Mouse (Mus musculus): ENCODE results near the gene Edf1. TPM values are rescaled to one million over a fixed set of nuclear protein-coding genes. Genes with fewer than 3 reads are reported as not detected.
"Not testable (repeated sequence)": the region's sequence is repeated elsewhere in the genome, so short reads cannot be mapped to it uniquely, and the experiment has no call there.

Edf1 gene
- total RNA-seq (2021), result 100 to 1,000 TPM; 179 to 182 TPM
- long read RNA-seq, experiment 1, transcript Edf1-201 (5 exons, 722 nt), result major isoform, 155 of 161 reads
- long read RNA-seq, experiment 1, partial matches to known transcripts, result 2 of 161 reads
- long read RNA-seq, experiment 1, other reads (novel, unspliced or antisense), result 3 of 161 reads
- long read RNA-seq, experiment 2, transcript Edf1-201 (5 exons, 722 nt), result major isoform, 90 of 94 reads
- long read RNA-seq, experiment 2, partial matches to known transcripts, result 1 of 94 reads
- long read RNA-seq, experiment 2, other reads (novel, unspliced or antisense), result 3 of 94 reads

DNA sequence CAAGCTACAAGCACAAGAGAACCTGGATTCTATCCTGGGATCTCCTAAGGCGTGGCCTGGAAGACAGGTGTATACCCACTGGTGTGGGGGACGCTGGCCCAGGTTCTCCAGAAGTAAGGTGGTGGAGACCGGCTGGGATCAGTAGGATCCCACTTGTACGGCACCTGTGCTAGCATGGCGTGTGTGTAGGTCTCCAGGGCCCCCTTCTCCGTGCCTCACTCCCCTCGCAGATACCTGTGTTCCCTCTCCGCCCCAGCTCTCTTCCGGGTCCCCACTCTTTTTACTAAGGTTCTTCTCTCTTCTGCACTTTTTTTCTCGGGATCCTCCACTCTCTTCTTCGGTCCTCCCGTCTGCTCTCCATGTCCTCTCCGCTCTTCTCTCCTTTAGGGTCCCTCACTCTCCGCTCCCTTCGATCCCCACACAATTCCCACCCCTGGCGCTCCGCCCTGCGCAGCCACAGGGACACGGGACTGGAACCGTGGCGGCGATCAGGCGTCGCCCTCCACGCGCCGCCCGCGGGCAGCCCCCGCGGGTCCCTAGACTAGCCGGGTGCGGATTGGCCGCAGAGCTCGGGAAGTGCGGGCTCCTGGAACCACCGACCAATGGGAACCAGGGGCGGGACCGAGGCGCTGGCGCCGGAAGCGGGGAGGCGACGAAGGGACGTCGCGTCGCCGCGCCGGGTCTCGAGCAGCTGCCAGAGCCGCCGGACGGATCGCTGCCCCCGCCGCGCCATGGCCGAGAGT lies at the start of gene Edf1:
Gene Edf1 (plus strand): TSS at position 627 of the 743 bp plus-strand sequence.
- DNase-seq (ENCODE audit: low spot score), result peak; percentile 96

DNA sequence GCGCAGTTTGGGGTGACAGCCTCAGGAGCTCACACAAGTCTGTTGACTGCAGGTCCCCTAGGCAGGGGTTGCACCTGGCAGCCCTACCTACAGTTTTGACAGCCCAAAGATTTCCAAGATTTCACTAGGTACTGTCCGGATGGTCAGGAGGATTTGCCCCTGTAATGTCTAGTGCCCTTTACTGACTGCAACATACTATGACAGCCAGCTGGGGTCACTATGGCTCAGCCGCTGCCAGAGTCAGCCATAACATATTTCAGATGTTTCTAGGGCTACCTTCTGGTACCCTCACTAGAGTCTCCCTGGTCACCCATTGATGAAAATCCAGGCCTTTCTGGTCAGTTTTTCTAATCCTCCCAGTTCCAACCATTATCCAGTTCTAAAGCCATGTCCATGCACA lies 47.7 kb upstream of the Edf1 start:
- DNase-seq (ENCODE audit: low spot score), result no peak

DNA sequence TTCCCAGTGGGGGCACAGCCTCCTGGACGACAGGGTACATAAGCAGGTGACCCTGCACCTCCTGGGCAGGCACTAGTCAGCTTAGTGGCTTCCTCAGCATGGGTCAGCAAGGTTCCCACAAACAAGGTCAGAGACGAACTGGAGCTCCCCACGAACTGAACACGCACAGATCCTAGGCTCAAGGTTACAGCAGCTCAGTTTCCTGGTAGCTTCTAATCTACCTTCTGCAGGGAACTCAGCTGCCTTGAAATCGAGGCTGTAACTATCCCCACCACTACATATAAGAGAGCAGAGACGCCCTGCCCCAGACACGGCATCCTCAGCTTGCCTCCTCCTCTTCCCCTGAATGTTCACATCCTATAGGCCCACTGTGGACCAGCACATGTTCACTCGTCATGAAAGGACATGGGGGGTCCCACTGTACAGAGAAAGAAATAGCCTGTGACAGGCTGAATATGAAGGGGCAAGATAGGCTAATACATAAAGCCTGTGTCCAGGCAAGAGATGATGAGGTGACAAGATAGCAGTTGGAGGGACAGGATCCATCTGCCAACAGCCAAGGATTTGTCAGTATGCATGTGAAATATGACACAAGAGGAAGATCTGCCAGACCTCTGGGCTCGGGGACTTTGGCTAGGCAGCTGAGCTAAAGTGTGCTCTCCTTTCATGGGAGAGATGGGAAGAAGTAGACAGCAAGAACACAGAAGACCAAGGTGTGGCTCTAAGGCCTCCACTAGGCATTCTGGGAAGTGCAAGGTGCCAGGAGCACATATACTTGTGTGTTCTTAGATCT lies 30.9 kb upstream of the Edf1 start:
- peak; percentile 59 for DNase-seq (ENCODE audit: low spot score)

DNA sequence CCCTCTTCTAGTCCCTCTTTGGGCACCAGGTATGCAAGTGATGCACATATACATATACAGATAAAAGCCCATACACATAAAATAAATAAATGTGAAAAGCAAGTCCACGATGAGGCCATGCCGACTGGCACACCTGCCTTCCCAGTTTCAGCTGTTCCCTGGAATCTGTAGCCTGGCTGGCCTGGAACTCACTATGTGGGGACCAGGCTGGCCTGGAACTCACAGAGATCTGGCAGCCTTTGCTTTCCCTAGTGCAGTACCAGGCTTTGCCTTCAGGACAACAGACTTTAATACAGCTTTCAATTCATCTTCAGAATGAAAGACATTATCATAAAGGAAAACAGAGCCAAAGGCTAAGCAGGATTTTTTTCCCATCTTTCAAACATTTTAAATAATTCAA lies 23.9 kb upstream of the Edf1 start:
- no peak for DNase-seq (ENCODE audit: low spot score)

DNA sequence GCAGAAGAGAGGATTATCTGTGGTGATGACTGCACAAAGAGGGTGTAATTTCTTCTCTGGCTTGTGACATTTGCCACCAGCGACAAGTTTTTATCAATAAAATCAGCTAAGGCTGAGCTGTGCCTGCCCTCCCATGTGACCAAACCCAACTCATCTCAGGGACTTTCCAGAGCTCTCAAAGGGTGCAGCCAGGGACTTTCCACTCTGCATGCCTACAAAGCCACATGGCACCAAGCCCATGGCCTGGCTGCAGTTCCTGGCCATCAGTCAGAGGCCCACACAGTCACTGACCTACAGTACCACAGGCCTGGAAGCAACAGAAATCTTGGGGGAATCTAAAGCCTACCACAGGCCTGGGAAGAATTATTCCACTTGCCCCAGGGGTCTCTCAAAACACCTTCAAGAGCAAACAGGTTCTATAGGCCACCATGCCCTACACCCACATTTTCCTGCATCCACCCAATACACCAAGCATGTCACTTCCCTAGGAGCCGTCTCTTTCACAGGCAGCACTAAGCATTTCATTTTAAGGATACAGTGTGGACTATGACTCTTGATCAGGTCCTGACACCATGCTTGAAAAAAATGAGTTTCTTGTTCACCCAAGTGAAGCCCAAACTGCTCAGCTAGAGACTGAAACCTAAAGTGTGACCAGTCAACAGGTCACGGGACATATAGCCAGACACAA lies 23.3 kb upstream of the Edf1 start:
- DNase-seq (ENCODE audit: low spot score), result peak; percentile 93

DNA sequence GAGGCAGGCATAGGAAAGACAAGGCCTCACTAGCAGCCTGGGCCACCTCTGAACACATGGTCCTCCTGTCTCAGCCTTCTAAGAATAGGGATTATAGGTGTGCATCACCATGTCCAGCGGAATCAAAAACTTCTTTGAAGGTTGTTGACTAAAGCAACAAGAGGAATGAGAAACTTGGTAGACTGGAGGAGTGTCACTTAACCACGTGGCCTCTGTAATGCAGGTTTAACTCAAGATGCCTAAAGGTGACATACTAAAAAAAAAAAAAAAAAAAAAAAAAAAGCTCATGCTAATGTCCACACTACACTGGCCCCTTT lies 22.8 kb upstream of the Edf1 start:
- DNase-seq (ENCODE audit: low spot score), result no peak

DNA sequence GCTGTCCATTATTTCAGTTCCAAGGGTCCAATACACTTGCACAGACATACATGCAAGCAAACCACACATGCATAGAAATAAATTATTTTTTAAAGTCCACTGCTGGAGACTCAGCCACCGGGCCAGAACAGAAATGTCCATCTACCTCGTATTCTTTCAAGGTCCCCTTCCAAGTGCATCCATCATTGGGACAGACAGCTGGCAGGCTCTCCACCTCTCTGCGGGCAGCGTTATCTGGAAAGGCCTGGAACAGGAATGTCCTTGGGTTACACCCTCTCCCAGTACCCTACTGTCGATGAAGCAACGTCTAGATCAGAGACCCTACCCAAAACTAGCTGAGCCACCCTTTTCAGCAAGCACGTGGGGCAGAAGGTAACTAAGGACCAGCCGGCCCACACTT lies 21.1 kb upstream of the Edf1 start:
- DNase-seq (ENCODE audit: low spot score), result peak; percentile 39

DNA sequence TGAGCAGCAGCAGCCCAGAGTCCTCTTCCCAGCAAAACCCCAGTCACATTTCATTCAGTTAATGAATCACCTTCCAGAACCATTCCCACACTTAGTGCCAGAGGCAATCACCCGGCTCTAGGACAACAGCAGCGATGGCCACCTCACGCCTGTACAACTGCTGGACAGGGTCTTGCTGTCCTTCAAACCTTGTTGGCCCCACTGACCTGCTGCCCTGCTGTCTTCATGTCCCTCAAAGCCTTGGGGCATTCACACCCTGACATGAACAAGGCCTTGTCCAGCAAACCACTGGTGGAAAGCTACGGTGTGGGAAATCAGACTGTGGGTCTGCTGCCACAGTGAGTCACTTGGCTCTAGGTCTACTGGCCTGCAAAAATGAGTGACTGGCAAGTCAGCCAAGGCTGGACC lies 17.1 kb upstream of the Edf1 start:
- no peak for DNase-seq (ENCODE audit: low spot score)

DNA sequence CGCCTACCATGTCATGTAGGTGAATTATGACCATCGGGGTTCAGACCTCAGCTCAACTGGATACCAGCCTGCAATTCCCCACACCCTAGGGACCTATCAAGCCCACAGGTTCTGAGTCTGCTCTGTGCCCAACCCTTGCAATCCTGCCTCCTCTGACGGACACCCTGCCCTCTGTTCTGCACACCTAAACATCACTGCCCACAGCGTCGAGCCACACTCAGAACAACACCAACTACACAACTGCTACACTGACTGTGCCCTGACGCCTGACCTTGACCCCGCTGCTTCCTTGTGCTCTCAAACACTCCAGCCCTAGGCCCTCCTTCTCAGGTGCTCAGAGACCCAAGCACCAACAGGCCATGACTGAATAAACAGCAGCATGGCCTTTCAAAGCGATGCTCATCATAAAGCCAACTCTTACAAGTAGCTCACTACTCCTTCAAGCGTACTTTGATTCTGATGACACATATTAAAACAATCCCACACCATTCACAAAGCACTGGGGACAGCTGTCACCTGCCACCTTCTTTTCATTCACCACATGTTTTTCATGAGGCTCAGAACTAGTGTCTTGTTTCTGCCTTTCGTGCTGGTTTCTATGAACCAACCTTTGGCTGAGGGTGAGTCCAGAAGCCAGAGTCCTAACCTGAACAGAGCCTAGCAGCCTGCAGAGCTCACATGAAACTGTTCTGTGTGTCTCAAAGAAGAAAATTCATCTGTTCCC lies 15.8 kb upstream of the Edf1 start:
- DNase-seq (ENCODE audit: low spot score), result no peak

DNA sequence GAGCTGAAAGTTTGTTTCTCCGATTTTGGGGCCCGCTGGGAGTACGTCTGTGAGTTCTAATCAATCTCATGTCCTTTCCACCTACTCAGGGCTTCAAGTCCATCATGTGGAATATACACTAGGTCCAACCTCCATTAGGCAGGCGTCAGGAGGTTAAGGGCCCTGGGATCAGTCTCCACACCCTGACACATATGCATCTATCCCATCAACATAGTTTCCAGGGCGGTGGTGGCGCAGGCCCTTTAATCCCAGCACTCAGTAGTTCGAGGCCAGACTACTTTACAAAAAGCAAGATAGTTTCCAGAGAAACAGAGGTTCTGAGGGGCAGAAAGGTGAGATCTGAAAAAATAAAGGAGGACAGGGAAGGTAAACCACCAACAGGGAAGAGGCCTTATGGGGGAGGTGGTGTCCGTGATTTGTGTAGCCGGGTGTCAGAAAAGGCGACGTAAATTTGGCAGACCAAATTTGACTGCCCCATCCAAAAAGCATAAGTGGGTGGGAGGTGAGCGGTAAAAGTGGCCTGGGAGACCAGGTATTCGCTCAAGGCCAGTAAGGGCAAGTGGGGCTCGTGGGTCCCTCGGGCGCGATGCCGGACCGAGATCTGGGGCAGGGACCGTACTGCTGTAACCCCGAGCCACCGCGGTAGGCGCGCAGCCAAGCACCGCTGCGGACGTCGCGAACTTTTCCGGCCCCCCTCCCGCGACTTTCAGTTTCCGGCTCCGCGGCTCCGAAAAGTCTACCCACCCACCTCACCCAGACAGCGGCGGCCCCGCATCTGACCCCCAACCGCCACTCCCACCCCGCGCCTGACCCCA lies 11.4 kb upstream of the Edf1 start:
- peak; percentile 78 for DNase-seq (ENCODE audit: low spot score)

DNA sequence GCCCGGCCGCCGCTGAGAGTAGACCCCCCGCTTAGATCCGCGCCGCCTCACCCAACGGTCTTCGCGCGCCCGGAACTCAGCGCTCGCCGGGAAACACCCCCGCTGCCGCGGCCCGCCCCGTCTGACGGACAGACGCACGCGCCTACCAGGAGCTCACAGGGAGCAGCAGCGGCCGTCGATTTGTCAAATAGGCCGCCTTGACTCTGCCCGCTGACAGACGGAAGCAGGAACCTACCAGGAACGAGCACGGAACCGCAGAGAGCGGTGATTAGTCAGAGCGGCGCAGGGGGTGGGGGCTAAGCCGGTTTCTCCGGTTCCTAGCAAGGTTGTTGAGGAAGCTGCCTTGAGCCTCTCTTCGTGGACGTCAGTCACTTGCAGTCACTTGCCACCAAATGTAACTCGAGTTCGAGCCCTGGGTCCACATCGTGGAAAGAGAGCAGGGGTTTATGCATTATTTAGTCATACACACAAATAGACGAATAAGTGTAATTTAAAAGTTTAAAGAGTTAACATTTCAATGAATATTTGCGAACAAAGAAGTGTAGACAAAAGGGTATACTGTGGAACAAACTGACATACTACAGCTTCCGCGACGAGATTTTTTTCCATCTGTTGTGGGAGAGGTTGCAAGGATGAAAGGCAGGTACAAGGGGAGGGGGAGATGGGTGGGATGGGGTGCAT lies 10.7 kb upstream of the Edf1 start, which contains the start of gene Traf2:
Gene Traf2 (minus strand): TSS at position 130 of the 681 bp plus-strand sequence.
- peak; percentile 99 for DNase-seq (ENCODE audit: low spot score)

DNA sequence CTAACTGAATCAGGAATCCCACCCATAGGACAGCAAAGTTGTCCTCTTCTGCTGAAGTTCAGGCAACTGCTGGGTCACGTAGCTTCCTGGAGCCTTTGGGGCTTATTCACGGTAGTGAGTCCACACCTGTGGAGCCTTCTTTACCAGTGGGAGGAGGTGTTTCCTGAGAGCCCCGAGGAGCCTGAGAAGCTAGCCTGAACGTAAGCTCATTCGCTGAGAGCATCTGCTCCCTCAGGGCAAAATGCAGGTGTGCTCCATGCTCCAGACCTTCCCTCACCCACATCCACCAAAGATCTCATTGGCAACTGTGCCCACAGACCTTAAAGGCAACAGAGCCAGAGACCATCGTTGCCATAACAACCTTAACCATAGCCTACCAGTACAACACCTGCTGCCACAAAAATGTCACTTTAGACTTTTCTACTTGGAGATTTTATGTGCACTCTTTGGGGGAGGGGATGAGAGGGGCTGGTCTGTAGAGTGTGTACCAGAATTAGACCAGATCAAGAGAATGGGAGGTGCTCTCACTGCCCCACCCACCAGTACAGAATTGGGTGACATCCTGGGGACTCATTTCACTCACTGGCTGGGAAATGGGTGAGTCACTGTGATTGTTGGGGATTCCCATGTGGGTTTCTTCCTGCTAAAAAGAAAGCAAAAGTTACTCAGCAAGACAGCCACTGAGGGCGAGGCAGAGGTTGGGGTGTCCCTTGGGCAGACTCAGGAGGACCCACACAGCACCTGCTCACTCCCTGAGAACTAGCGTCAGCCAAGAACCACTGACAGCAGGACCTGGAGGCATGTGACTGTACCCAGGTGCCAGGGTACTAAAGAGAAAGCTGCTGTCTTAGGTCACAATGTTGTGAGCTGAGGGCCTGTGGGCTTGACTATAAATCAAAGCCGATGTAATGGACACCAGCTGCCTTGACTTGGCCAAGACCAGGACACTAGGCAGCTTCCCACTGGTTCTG lies 8.3 kb upstream of the Edf1 start:
- DNase-seq (ENCODE audit: low spot score), result peak; percentile 57

DNA sequence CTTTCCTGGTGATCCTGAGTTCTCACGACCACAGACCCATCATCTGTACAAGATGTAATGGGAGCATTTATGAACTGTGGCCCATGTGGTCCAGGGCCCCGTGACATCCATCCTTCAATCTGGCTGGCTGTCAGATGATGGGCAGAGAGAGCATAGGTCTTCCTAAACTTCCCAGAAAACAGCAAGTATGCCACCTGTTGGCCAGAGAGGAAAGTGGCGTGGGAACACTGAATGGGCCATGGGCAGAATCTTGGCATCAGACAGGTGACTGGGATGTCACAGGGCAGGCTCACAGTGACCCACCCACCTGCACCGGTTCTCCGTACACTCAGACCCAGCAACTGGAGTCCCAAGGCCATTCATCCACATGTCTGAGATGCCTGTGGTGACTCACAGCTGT lies 6.5 kb upstream of the Edf1 start:
- DNase-seq (ENCODE audit: low spot score), result peak; percentile 70

DNA sequence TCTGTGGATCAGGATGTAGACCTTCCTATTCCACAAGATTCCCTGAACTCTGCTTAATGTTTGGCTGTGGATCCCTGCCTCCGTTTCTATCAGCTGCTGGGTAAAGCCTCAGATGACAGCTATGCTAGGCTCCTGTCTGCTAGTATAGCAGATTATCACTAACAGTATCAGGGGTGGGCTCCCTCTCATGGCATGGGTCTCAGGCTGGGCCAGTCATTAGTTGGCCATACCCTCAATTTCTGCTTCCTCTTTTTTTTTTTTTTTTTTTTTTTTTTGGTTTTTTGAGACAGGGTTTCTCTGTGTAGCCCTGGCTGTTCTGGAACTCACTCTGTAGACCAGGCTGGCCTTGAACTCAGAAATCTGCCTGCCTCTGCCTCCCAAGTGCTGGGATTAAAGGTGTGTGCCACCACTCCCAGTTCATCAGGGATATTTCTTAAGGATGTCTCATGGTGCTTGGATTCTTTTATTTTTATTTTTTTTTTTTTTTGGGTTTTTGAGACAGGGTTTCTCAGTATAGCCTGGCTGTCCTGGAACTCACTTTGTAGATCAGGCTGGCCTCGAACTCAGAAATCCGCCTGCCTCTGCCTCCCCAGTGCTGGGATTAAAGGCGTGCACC lies 4.4 kb upstream of the Edf1 start:
- not testable (repeated sequence) for DNase-seq (ENCODE audit: low spot score)

DNA sequence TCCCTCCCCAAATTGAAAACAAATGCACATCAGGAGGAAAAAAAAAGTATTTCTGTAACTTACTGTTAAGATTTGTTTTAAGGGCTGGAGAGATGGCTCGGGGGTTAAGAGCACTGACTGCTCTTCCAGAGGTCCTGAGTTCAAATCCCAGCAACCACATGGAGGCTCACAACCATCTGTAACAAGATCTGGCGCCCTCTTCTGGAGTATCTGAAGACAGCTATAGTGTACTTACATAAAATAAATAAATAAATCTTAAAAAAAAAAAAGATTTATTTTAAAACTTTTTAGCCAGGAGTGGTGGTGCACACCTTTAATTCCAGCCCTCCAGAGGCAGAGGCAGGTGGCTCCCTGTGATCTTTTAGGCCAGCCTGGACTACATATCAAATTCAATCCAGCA lies 2.2 kb upstream of the Edf1 start:
- DNase-seq (ENCODE audit: low spot score), result not testable (repeated sequence)

DNA sequence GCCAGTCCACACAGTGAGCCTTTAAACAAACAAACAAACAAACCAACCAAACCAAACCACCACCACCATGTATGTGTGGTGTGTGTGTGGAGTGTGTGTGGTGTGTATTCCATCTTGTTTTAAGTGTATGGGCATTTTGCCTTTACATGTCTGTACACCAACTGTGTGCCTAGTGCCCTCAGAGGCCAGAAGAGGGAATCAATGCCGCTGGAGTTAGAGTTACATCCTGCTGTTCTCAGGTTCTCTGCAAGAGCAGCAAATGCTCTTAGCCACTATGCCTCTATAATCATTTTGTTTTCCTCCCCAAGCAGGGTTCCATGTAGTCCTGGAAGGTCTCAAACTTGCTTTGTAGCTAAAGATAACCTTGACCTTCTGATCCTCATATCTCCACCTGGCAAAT lies 1.4 kb upstream of the Edf1 start:
- DNase-seq (ENCODE audit: low spot score), result no peak

DNA sequence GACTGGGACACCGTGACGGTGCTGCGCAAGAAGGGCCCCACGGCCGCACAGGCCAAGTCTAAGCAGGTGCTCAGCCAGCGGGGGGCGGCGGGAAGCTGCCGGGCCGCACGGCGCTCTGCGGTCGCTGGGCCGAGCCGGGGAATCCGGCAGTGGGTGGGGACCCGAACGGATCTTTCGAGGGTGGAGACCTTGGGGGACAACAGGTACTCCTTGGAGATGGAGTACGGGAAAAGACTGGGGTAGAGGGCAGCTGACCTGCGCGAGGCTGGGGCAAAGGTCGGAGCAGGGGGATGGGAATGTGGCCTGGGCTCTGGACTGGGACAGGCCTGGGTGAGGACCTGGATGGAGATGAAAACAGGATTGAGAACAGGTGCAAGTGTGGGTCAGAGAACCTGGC lies 315 bp downstream of the Edf1 start:
- DNase-seq (ENCODE audit: low spot score), result no peak

DNA sequence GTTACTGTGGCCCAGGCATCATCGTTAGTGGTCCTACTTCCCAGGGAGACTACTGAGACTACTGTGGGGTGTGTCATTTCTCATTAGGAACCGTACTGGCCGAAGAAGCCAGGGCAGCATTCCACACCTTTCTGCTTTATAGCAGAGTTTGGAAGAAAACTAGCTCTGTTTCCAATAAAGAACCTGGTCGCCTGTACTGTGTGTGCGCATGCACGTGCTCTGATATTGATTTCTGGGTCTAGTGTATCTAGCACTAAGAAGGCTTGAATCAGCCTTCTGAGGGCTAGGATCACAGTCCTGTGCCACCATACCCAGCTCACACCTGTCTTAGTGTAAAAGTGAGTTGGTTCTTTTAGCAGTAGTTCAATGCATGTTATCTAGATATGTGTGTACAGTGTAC lies 1.1 kb downstream of the Edf1 start:
- DNase-seq (ENCODE audit: low spot score), result no peak

Data from gastrocnemius, adult 18-20 months (tissue).